Mouse (Mus musculus): ENCODE data around the gene Dynlt1b. TPM values are rescaled to one million over a fixed set of nuclear protein-coding genes. Genes with fewer than 3 reads are reported as not detected.
"Not testable (repeated sequence)": the region's sequence is repeated elsewhere in the genome, so short reads cannot be mapped to it uniquely, and the experiment has no call there.

Dynlt1b gene
- polyA plus RNA-seq, 1 experiment from 2014 or later = 838 TPM

DNA sequence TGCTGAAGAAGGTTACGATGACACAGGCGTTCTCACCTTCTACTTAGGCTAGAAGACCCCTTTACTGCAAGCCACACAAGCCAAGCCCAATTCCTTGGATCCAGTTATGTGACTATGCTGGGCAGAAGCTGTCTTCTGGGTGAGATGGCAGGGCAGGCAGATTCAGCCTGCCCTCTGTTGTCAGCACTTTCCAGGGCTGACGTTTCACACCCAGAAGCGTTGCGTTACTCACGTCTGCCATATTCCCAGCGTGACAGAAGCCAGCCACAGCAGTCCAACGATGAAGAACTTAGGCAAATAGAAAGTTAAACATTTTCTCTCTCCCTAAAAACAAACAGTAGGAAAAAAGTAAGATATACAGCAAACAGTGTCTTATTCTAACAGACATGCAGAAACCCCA lies 18.4 kb downstream of the Dynlt1b start:
- not testable (repeated sequence) for H3K9ac ChIP-seq (ENCODE audit: low read depth, low read length); H3K9me3 ChIP-seq (ENCODE audit: control insufficient read depth, low read length); ATAC-seq (ENCODE audit: low FRiP score); H3K4me2 ChIP-seq (replicated peaks; ENCODE audit: low read depth, low read length); DNase-seq (ENCODE audit: low spot score); H3K4me3 ChIP-seq (ENCODE audit: low read depth, low read length); H3K27ac ChIP-seq (ENCODE audit: low read depth, low read length); H3K27me3 ChIP-seq (ENCODE audit: control insufficient read depth, insufficient read depth, low read length); H3K36me3 ChIP-seq (ENCODE audit: control insufficient read depth, insufficient read depth, low read length); H3K4me1 ChIP-seq (replicated peaks; ENCODE audit: control insufficient read depth, insufficient read depth, low read length)
- 90% methylated on average over 8 of the region's 8 CpGs for WGBS

DNA sequence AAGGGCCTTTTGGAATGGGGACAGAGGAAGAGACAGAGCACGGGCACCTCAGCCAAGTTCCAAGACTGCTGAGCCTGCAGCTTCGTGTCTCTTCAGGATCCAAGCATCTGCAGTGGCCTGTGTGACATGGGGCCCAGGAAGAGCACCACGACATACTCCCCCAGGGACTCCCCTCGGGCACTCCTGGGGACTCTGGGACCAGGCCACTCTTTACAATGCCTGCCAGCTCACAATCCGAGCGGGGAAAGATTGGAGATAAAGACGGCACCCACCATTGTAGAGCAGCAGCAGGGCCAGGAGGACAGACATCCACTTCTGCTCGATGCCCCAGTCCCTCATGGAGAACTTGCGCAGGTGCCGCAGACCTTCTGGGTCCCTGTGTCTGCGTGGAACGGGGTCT lies 19.3 kb downstream of the Dynlt1b start:
- ATAC-seq (ENCODE audit: low FRiP score); H3K9ac ChIP-seq (ENCODE audit: low read depth, low read length); H3K4me1 ChIP-seq (replicated peaks; ENCODE audit: control insufficient read depth, insufficient read depth, low read length); DNase-seq (ENCODE audit: low spot score); H3K4me2 ChIP-seq (replicated peaks; ENCODE audit: low read depth, low read length); H3K36me3 ChIP-seq (ENCODE audit: control insufficient read depth, insufficient read depth, low read length); H3K4me3 ChIP-seq (ENCODE audit: low read depth, low read length); H3K27me3 ChIP-seq (ENCODE audit: control insufficient read depth, insufficient read depth, low read length); H3K27ac ChIP-seq (ENCODE audit: low read depth, low read length); H3K9me3 ChIP-seq (ENCODE audit: control insufficient read depth, low read length): not testable (repeated sequence)
- WGBS = 92% methylated on average over 12 of the region's 12 CpGs

DNA sequence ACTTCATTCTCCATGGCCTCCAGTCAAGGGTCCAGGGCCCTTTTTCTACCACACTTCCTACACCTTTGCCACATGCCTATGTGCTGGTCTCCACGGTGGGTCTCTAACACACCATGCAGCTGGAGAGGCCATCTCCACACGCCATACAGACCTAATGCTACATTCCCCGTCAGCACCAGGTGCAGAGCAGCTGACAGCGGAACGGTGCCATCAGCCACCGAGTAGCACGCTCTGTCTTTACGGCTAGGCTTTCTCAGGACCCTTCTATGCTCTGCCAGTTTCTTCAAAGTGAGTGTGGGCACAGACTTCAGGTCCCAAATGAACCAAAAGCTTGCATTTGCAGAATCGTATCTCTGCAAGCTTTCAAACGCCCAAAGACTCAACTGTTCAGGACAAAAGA lies 21.3 kb downstream of the Dynlt1b start:
- H3K36me3 ChIP-seq (ENCODE audit: control insufficient read depth, insufficient read depth, low read length); H3K4me1 ChIP-seq (replicated peaks; ENCODE audit: control insufficient read depth, insufficient read depth, low read length); H3K27me3 ChIP-seq (ENCODE audit: control insufficient read depth, insufficient read depth, low read length); DNase-seq (ENCODE audit: low spot score); H3K9me3 ChIP-seq (ENCODE audit: control insufficient read depth, low read length); H3K4me2 ChIP-seq (replicated peaks; ENCODE audit: low read depth, low read length); H3K9ac ChIP-seq (ENCODE audit: low read depth, low read length); H3K27ac ChIP-seq (ENCODE audit: low read depth, low read length); H3K4me3 ChIP-seq (ENCODE audit: low read depth, low read length): not testable (repeated sequence)
- ATAC-seq (ENCODE audit: low FRiP score) = 0 out of 2 replicates have a peak, but pooled peaks have one; percentile 10
- 90% methylated on average over 2 of the region's 10 CpGs for WGBS

DNA sequence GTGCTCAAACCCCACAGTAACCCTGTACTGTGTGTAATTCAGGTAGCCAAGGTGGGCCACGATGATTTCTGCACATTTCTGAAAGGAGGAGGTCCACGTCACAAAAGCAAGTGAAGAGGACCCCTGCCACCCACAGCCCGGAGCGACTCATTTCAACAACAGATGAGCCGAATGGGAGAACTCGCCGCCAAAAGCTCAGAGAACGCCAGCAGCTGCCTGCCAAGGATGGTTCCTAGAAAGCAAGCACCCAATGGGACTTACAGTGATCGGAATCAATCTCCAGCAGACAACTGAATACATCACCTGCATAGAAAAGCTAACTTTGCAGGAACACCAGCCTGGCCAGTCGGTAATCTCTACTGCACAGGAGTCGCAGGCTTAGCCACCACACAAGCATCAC lies 22.8 kb downstream of the Dynlt1b start:
- not testable (repeated sequence) for H3K27me3 ChIP-seq (ENCODE audit: control insufficient read depth, insufficient read depth, low read length); H3K27ac ChIP-seq (ENCODE audit: low read depth, low read length); ATAC-seq (ENCODE audit: low FRiP score); H3K4me1 ChIP-seq (replicated peaks; ENCODE audit: control insufficient read depth, insufficient read depth, low read length); H3K4me3 ChIP-seq (ENCODE audit: low read depth, low read length); H3K4me2 ChIP-seq (replicated peaks; ENCODE audit: low read depth, low read length); DNase-seq (ENCODE audit: low spot score); H3K9me3 ChIP-seq (ENCODE audit: control insufficient read depth, low read length); H3K36me3 ChIP-seq (ENCODE audit: control insufficient read depth, insufficient read depth, low read length); H3K9ac ChIP-seq (ENCODE audit: low read depth, low read length)
- WGBS = 93% methylated on average over 9 of the region's 11 CpGs

DNA sequence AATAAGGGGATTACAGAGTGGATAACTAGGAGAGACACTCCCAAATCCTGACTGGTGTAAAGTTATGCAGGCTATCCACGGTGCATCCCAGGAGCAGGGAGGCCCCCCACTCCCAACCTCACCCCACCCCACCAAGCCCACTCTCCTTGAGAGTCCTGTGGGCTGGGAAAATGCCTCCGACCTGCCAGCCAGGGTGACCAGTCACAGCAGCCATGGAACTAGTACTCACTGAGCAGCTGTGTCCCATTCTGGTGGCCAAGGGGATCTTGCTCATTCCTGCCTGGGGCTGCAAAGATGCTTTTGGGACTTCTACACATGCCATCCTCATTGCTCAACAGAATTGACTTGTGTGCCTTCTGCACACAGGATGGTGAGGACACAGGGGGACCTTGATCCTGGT lies 24.8 kb downstream of the Dynlt1b start:
- H3K27ac ChIP-seq (ENCODE audit: low read depth, low read length); H3K9me3 ChIP-seq (ENCODE audit: control insufficient read depth, low read length); H3K36me3 ChIP-seq (ENCODE audit: control insufficient read depth, insufficient read depth, low read length); H3K4me2 ChIP-seq (replicated peaks; ENCODE audit: low read depth, low read length); H3K4me3 ChIP-seq (ENCODE audit: low read depth, low read length); ATAC-seq (ENCODE audit: low FRiP score); H3K9ac ChIP-seq (ENCODE audit: low read depth, low read length); H3K4me1 ChIP-seq (replicated peaks; ENCODE audit: control insufficient read depth, insufficient read depth, low read length); DNase-seq (ENCODE audit: low spot score); H3K27me3 ChIP-seq (ENCODE audit: control insufficient read depth, insufficient read depth, low read length): not testable (repeated sequence)
- WGBS = 94% methylated on average over 2 of the region's 2 CpGs

DNA sequence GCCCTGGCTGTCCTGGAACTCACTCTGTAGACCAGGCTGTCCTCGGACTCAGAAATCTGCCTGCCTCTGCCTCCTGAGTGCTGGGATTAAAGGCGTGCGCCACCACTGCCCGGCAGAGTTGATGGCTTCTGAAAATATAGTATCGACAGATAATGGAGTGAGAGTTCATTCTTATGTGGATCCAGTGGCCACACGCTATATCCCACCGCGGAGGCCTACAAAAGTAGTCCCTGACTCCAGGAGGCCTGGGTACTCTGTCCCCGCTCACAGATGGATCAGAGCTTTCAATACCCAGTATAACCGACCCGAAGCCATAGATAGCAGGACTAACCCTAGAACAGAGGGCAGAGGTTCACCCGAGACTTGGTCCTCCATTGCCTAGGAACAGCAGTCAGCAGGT lies 26.0 kb downstream of the Dynlt1b start:
- not testable (repeated sequence) for H3K4me1 ChIP-seq (replicated peaks; ENCODE audit: control insufficient read depth, insufficient read depth, low read length); H3K4me2 ChIP-seq (replicated peaks; ENCODE audit: low read depth, low read length); H3K9me3 ChIP-seq (ENCODE audit: control insufficient read depth, low read length); H3K9ac ChIP-seq (ENCODE audit: low read depth, low read length); H3K27me3 ChIP-seq (ENCODE audit: control insufficient read depth, insufficient read depth, low read length); ATAC-seq (ENCODE audit: low FRiP score); H3K27ac ChIP-seq (ENCODE audit: low read depth, low read length); H3K4me3 ChIP-seq (ENCODE audit: low read depth, low read length); H3K36me3 ChIP-seq (ENCODE audit: control insufficient read depth, insufficient read depth, low read length); DNase-seq (ENCODE audit: low spot score)
- WGBS = 95% methylated on average over 11 of the region's 12 CpGs

DNA sequence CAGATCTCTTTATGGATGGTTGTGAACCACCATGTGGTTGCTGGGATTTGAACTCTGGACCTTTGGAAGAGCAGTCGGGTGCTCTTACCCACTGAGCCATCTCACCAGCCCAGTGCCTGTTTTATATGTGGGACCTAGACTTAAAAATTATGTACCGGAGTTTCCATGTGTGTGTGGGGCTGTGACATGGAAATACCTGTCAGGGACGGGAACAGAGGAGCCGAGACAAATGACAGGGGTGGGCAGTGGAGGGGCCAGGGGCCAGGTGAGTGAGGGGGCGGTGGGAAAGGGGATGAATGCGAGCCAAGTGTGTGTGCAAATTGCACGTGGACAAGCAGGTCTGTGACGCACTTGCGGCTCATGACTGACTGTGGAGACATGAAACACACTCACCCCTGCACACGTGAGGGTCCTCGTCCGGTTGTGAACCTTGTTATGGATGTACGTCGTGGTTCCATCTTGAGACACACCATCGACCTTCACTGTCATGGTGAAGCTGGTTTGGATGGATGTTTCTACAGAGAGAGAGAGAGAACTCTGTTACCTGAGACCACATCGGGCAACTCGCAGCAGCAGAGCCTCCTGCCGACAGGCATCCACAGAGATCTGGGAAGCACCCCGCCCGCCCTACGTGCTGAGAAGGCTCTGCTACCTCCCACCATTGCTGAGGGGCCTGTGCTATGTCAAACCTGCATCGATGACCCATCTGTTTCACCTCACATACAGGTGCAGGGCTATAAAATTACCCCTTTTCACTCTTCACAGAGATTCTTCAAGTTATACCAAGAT lies 26.9 kb downstream of the Dynlt1b start:
- DNase-seq (ENCODE audit: low spot score); H3K4me2 ChIP-seq (replicated peaks; ENCODE audit: low read depth, low read length); H3K4me3 ChIP-seq (ENCODE audit: low read depth, low read length); H3K9ac ChIP-seq (ENCODE audit: low read depth, low read length); H3K27me3 ChIP-seq (ENCODE audit: control insufficient read depth, insufficient read depth, low read length); H3K27ac ChIP-seq (ENCODE audit: low read depth, low read length); H3K9me3 ChIP-seq (ENCODE audit: control insufficient read depth, low read length); H3K36me3 ChIP-seq (ENCODE audit: control insufficient read depth, insufficient read depth, low read length); ATAC-seq (ENCODE audit: low FRiP score); H3K4me1 ChIP-seq (replicated peaks; ENCODE audit: control insufficient read depth, insufficient read depth, low read length): not testable (repeated sequence)
- 91% methylated on average over 13 of the region's 22 CpGs for WGBS

DNA sequence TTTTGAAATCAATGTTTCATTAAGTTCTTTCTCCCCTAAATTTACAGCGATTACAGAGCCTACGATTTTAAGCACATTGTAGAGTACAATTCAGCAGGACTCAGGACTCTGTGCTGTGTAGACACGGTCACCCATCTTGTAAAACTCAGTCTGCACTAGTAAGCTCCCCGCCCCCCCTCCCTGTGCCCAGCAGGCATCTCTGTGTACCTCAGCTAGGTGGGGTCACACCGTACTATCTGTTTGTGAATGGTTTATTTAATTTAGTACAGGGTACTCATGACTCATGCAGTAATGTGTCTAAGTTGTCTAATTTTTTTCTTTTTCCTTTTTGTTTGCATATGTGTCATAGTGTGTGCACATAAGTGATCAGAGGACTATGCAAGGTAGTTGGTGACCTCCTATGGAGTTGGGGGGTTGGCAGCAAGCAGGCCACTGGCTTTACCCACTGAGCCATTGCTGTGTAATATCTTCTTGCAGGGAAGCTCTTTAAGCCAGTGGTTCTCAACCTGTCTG lies 31.2 kb downstream of the Dynlt1b start:
- H3K27me3 ChIP-seq (ENCODE audit: control insufficient read depth, insufficient read depth, low read length); DNase-seq (ENCODE audit: low spot score); H3K36me3 ChIP-seq (ENCODE audit: control insufficient read depth, insufficient read depth, low read length); H3K27ac ChIP-seq (ENCODE audit: low read depth, low read length); H3K4me1 ChIP-seq (replicated peaks; ENCODE audit: control insufficient read depth, insufficient read depth, low read length); ATAC-seq (ENCODE audit: low FRiP score); H3K4me2 ChIP-seq (replicated peaks; ENCODE audit: low read depth, low read length); H3K4me3 ChIP-seq (ENCODE audit: low read depth, low read length); H3K9ac ChIP-seq (ENCODE audit: low read depth, low read length); H3K9me3 ChIP-seq (ENCODE audit: control insufficient read depth, low read length): not testable (repeated sequence)
- 92% methylated on average over 5 of the region's 5 CpGs for WGBS

DNA sequence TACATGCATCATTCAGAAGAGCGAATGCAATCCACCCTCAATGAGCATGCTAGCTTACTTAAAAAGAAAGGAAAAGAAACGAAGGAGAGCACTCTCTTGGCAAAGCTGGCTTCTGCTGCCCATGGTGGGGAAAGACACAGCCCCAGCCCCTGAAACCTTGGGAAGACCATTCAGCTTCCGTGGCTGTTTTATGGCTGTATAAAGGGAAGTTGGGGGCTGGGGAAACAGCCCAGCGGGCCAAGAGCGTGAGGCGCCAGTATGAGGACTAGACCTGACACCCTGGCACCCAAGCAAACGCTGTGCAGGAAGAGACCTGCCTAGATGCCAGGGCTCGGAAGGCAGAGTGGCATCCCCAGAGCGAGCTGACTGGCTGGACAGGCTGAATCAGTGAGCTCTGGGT lies 35.8 kb downstream of the Dynlt1b start:
- not testable (repeated sequence) for H3K27me3 ChIP-seq (ENCODE audit: control insufficient read depth, insufficient read depth, low read length); DNase-seq (ENCODE audit: low spot score); H3K4me2 ChIP-seq (replicated peaks; ENCODE audit: low read depth, low read length); ATAC-seq (ENCODE audit: low FRiP score); H3K36me3 ChIP-seq (ENCODE audit: control insufficient read depth, insufficient read depth, low read length); H3K9ac ChIP-seq (ENCODE audit: low read depth, low read length); H3K9me3 ChIP-seq (ENCODE audit: control insufficient read depth, low read length); H3K27ac ChIP-seq (ENCODE audit: low read depth, low read length); H3K4me3 ChIP-seq (ENCODE audit: low read depth, low read length); H3K4me1 ChIP-seq (replicated peaks; ENCODE audit: control insufficient read depth, insufficient read depth, low read length)
- 90% methylated on average over 8 of the region's 9 CpGs for WGBS
